27 mouse cellular contexts compared by ENCODE assay signal in genomic region chr12:107356974-107357373, GRCm38 (mm10).
DNase-seq lines count a peak whose midpoint lies in the region; ATAC-seq and TF ChIP-seq lines count a peak whose summit lies in the region.
"Had no signal": no experiment of that assay in that cellular context is flagged by ENCODE, and none has a peak within 500 bp of the region (broad histone marks: within the 10 kb centered on the region; RNA-seq: fewer than 3 reads in every experiment).

No protein-coding gene starts in this region.

- no peaks in the 10 kb centered on the region for H3K9me3 ChIP-seq in lung, embryonic 16.5 days (ENCODE audit: control insufficient read depth, low read length)
- H3K9me3 ChIP-seq in midbrain, embryonic 14.5 days (ENCODE audit: control insufficient read depth, low read length) = no peaks in the 10 kb centered on the region
- no peaks in the 10 kb centered on the region for H3K9me3 ChIP-seq in midbrain, embryonic 10.5 days (replicated peaks)
- H3K9me3 ChIP-seq in heart, embryonic 11.5 days (replicated peaks; ENCODE audit: control insufficient read depth, low read length) = no peaks in the 10 kb centered on the region
- H3K9me3 ChIP-seq: embryonic facial prominence, embryonic 10.5 days; embryonic facial prominence, embryonic 13.5 days; forebrain, embryonic 12.5 days; forebrain, embryonic 15.5 days; heart, embryonic 13.5 days had no signal

- DNase-seq in lung, adult 2 months = no peak
- peak; percentile 17 for DNase-seq in midbrain, embryonic 14.5 days
- DNase-seq in midbrain, embryonic 10.5 days (ENCODE audit: low spot score) = no peak
- peak; percentile 25 for DNase-seq in thymus, postnatal 25 days
- no peak for DNase-seq in thymus, postnatal 36 days
- DNase-seq: adrenal gland, adult 2 months; adrenal gland, postnatal 14 days; B cell, adult 2 months; cerebellum, adult 11-12 months; cerebellum, adult 8-10 months; cerebellum, postnatal 10 days; cerebellum, postnatal 36 days; embryo, embryonic 11 days; gastrocnemius, postnatal 25 days; heart, adult 18-20 months; heart, postnatal 14 days; heart, postnatal 4 days had no signal

- H3K4me2 ChIP-seq in lung, embryonic 16.5 days (ENCODE audit: low read depth, low read length) = no peak overlapping the region
- H3K4me2 ChIP-seq in midbrain, embryonic 14.5 days (ENCODE audit: low read length) = no peak overlapping the region
- H3K4me2 ChIP-seq in heart, embryonic 11.5 days = no peak overlapping the region
- H3K4me2 ChIP-seq: embryonic facial prominence, embryonic 13.5 days; forebrain, embryonic 12.5 days; forebrain, embryonic 15.5 days; heart, embryonic 13.5 days; hindbrain, embryonic 14.5 days had no signal

- no peak for TF ChIP-seq POLR2A in lung, adult 2 months (IDR thresholded peaks at IDR 0.05; ENCODE audit: borderline replicate concordance, extremely low read depth, low read depth, low read length)

- no peaks in the 10 kb centered on the region for H3K27me3 ChIP-seq in lung, embryonic 16.5 days (ENCODE audit: control insufficient read depth, insufficient read depth, low read depth, low read length)
- H3K27me3 ChIP-seq in midbrain, embryonic 14.5 days (ENCODE audit: control insufficient read depth, insufficient read depth, low read length) = no peaks in the 10 kb centered on the region
- no peaks in the 10 kb centered on the region for H3K27me3 ChIP-seq in midbrain, embryonic 10.5 days (ENCODE audit: low read depth, poor library complexity, severe bottlenecking)
- H3K27me3 ChIP-seq in heart, embryonic 11.5 days (ENCODE audit: control insufficient read depth, insufficient read depth, low read length) = no peaks in the 10 kb centered on the region
- H3K27me3 ChIP-seq: embryonic facial prominence, embryonic 13.5 days; forebrain, embryonic 15.5 days; heart, embryonic 13.5 days had no signal

- no peak overlapping the region for H3K27ac ChIP-seq in lung, embryonic 16.5 days (ENCODE audit: low read length)
- no peak overlapping the region for H3K27ac ChIP-seq in midbrain, embryonic 14.5 days (replicated peaks; ENCODE audit: low read depth, low read length)
- H3K27ac ChIP-seq in midbrain, embryonic 10.5 days (replicated peaks) = no peak overlapping the region
- H3K27ac ChIP-seq in heart, embryonic 11.5 days (ENCODE audit: low read depth, low read length) = no peak overlapping the region
- H3K27ac ChIP-seq: embryonic facial prominence, embryonic 10.5 days; embryonic facial prominence, embryonic 13.5 days; forebrain, embryonic 12.5 days; forebrain, embryonic 15.5 days; heart, embryonic 13.5 days; hindbrain, embryonic 14.5 days; hindbrain, postnatal 0 days had no signal

- no peaks in the 10 kb centered on the region for H3K4me1 ChIP-seq in lung, embryonic 16.5 days (replicated peaks; ENCODE audit: control insufficient read depth, insufficient read depth, low read length)
- H3K4me1 ChIP-seq in lung, adult 2 months (ENCODE audit: control insufficient read depth, insufficient read depth, low read length) = no peaks in the 10 kb centered on the region
- H3K4me1 ChIP-seq in midbrain, embryonic 14.5 days (ENCODE audit: control insufficient read depth, insufficient read depth, low read length) = no peaks in the 10 kb centered on the region
- H3K4me1 ChIP-seq in midbrain, embryonic 10.5 days = peaks cover 7% of the 10 kb centered on the region; the same call in 1 of the 2 replicates
- no peaks in the 10 kb centered on the region for H3K4me1 ChIP-seq in heart, embryonic 11.5 days (ENCODE audit: control insufficient read depth, insufficient read depth, low read length)
- H3K4me1 ChIP-seq: heart, embryonic 13.5 days had no signal

- ATAC-seq in lung, embryonic 16.5 days (ENCODE audit: low read depth) = peak; percentile 43
- ATAC-seq in midbrain, embryonic 14.5 days (ENCODE audit: low FRiP score, low TSS enrichment) = no peak
- no peak for ATAC-seq in heart, embryonic 11.5 days (replicated peaks; ENCODE audit: insufficient number of reproducible peaks, low FRiP score, low TSS enrichment)
- ATAC-seq: hindbrain, postnatal 0 days had no signal

- TF ChIP-seq CTCF in lung, adult 2 months (IDR thresholded peaks at IDR 0.05; ENCODE audit: insufficient read depth, low read length) = no peak

- H3K36me3 ChIP-seq in lung, embryonic 16.5 days (ENCODE audit: control insufficient read depth, insufficient read depth, low read length) = no peaks in the 10 kb centered on the region
- no peaks in the 10 kb centered on the region for H3K36me3 ChIP-seq in midbrain, embryonic 14.5 days (ENCODE audit: control insufficient read depth, insufficient read depth, low read length)
- no peaks in the 10 kb centered on the region for H3K36me3 ChIP-seq in midbrain, embryonic 10.5 days
- no peaks in the 10 kb centered on the region for H3K36me3 ChIP-seq in heart, embryonic 11.5 days (ENCODE audit: control insufficient read depth, insufficient read depth, low read length)
- H3K36me3 ChIP-seq: embryonic facial prominence, embryonic 10.5 days; embryonic facial prominence, embryonic 13.5 days; forebrain, embryonic 12.5 days; forebrain, embryonic 15.5 days; heart, embryonic 13.5 days had no signal

- WGBS in lung, embryonic 16.5 days = 74% methylated on average over 7 of the region's 7 CpGs
- WGBS in lung, adult 2 months = 67% methylated on average over 7 of the region's 7 CpGs
- 88% methylated on average over 7 of the region's 7 CpGs for WGBS in midbrain, embryonic 14.5 days
- WGBS in midbrain, embryonic 10.5 days = 91% methylated on average over 7 of the region's 7 CpGs
- WGBS in heart, embryonic 11.5 days (ENCODE audit: insufficient replicate concordance) = 82% methylated on average over 7 of the region's 7 CpGs

- no peak overlapping the region for H3K4me3 ChIP-seq in lung, embryonic 16.5 days (ENCODE audit: low read length)
- no peak overlapping the region for H3K4me3 ChIP-seq in lung, adult 2 months (replicated peaks; ENCODE audit: extremely low read depth, low read depth, low read length)
- no peak overlapping the region for H3K4me3 ChIP-seq in midbrain, embryonic 14.5 days (replicated peaks; ENCODE audit: low read depth, low read length)
- H3K4me3 ChIP-seq in midbrain, embryonic 10.5 days = no peak overlapping the region
- H3K4me3 ChIP-seq in heart, embryonic 11.5 days (ENCODE audit: low read depth, low read length) = no peak overlapping the region
- H3K4me3 ChIP-seq: embryonic facial prominence, embryonic 10.5 days; embryonic facial prominence, embryonic 13.5 days; erythroblast, embryonic 14.5 days; forebrain, embryonic 12.5 days; forebrain, embryonic 15.5 days; heart, embryonic 13.5 days had no signal

- no peak overlapping the region for H3K9ac ChIP-seq in lung, embryonic 16.5 days (ENCODE audit: low read length)
- no peak overlapping the region for H3K9ac ChIP-seq in midbrain, embryonic 14.5 days (replicated peaks; ENCODE audit: low read length)
- no peak overlapping the region for H3K9ac ChIP-seq in heart, embryonic 11.5 days (ENCODE audit: low read depth, low read length)
- H3K9ac ChIP-seq: embryonic facial prominence, embryonic 13.5 days; forebrain, embryonic 12.5 days; forebrain, embryonic 15.5 days; heart, embryonic 13.5 days; hindbrain, embryonic 14.5 days had no signal

Comparison
In these comparisons a context has a peak if more than half of its experiments do, and no peak if none do; other contexts are left out.
1. DNase-seq: peak in midbrain, embryonic 14.5 days (single experiment) and thymus, postnatal 25 days (single experiment); none in lung, adult 2 months (single experiment), midbrain, embryonic 10.5 days (single experiment) and thymus, postnatal 36 days (0 of 2).